Mouse (Mus musculus): ENCODE results near the gene Maml2. TPM values are rescaled to one million over a fixed set of nuclear protein-coding genes. Genes with fewer than 3 reads are reported as not detected.

Maml2 gene
- polyA plus RNA-seq, 1 experiment, result 12.3 TPM

DNA sequence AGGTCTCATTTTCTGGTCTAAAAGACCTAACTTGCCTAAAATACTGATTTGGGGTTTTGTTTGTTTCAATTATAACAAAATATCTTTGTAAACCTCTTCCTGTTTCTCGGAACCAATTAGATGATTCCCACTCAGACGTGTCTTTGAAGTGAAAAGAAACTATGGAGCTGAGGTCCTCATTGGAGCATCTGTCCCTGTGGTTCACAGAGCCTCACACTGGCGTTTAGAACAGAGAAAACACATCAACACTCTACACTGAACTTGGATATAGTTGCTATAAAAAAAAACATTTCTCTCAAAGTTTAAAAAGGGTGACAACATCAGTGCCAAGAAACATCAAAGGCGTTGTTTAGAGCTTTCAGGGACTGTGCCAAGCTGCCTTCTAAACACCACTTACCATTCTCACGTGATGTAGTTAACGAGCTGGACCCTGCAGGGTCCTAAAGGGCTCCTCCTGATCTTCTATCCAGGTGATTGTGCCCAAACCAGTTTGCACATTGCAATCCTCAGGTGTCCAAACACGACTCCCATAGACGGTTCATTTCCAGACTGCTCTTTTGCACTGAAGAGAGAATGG lies 309.9 kb downstream of the Maml2 start:
- Histone ChIP-seq H3K27ac (ENCODE audit: insufficient read depth, low read length) (no peak overlapping the region), H3K4me3 (replicated peaks; ENCODE audit: insufficient read depth, low read depth, low read length) (no peak overlapping the region), H3K27me3 (ENCODE audit: control insufficient read depth, insufficient read depth, low read length) (no peaks in the 10 kb centered on the region), H3K4me1 (ENCODE audit: control insufficient read depth, insufficient read depth, low read length) (peaks cover 4% of the 10 kb centered on the region; the same call in 1 of the 2 replicates)
- WGBS, result 69% methylated on average over 8 of the region's 8 CpGs
- DNase-seq, result no peak
- TF ChIP-seq CTCF (IDR thresholded peaks at IDR 0.05; ENCODE audit: borderline replicate concordance, insufficient read depth, low read depth, low read length), result no peak
- no peak for TF ChIP-seq POLR2A (IDR thresholded peaks at IDR 0.05; ENCODE audit: borderline replicate concordance, insufficient read depth, low read length)

DNA sequence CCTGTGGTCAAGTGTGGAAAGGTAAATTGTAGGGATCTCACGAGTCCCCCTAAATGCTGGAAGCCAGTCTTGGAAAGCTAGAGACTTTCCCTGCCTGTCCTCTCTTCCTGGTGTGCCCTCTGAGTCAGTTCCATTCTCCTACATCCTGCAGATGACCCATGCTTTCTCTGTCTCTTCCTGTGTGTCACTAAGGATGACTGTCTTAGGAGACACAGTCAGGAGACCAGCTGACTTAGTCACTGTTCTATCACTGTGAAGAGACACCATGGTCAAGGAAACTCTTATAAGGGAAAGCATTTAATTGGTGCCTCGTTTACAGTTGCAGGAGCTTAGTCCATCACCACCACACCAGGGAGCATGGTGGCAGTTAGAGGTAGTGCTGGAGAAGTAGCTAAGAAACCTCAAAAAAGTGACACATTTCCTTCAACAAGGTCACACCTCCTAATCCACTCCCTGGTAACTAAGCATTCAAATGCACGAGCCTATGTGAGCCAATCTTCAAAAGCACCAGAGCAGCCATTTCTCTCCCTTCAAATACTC lies 310.8 kb downstream of the Maml2 start:
- no peak for DNase-seq
- 73% methylated on average over 3 of the region's 3 CpGs for WGBS
- Histone ChIP-seq H3K4me3 (replicated peaks; ENCODE audit: insufficient read depth, low read depth, low read length) (no peak overlapping the region), H3K4me1 (ENCODE audit: control insufficient read depth, insufficient read depth, low read length) (peaks cover 6% of the 10 kb centered on the region; the same call in 1 of the 2 replicates), H3K27me3 (ENCODE audit: control insufficient read depth, insufficient read depth, low read length) (no peaks in the 10 kb centered on the region), H3K27ac (ENCODE audit: insufficient read depth, low read length) (no peak overlapping the region)
- TF ChIP-seq CTCF (IDR thresholded peaks at IDR 0.05; ENCODE audit: borderline replicate concordance, insufficient read depth, low read depth, low read length) (no peak), POLR2A (IDR thresholded peaks at IDR 0.05; ENCODE audit: borderline replicate concordance, insufficient read depth, low read length) (no peak)

DNA sequence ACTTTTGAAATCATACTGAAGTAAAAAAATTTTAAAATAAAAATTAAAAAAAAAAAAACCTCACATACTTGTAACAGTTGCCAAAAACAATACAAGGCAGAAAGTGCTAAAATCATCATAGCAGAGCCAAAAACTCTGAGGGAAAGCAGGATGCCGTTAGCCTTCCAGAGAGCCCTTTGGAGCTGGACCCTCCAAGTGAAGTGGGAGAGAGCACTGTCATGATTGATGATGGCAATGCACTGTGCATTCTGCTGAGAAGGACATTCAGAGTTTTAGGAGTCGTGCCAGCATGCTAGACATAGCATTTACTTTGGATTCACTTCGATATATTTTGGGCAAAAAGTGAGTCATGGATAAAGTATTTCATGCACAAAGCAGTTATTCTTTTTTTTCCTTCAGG lies 313.8 kb downstream of the Maml2 start:
- DNase-seq, result no peak
- Histone ChIP-seq H3K27me3 (ENCODE audit: control insufficient read depth, insufficient read depth, low read length) (no peaks in the 10 kb centered on the region), H3K27ac (ENCODE audit: insufficient read depth, low read length) (no peak overlapping the region), H3K4me1 (ENCODE audit: control insufficient read depth, insufficient read depth, low read length) (peaks cover 6% of the 10 kb centered on the region; the same call in 1 of the 2 replicates), H3K4me3 (replicated peaks; ENCODE audit: insufficient read depth, low read depth, low read length) (no peak overlapping the region)
- WGBS, result 56% methylated on average over 3 of the region's 3 CpGs
- TF ChIP-seq CTCF (IDR thresholded peaks at IDR 0.05; ENCODE audit: borderline replicate concordance, insufficient read depth, low read depth, low read length) (no peak), POLR2A (IDR thresholded peaks at IDR 0.05; ENCODE audit: borderline replicate concordance, insufficient read depth, low read length) (no peak)

DNA sequence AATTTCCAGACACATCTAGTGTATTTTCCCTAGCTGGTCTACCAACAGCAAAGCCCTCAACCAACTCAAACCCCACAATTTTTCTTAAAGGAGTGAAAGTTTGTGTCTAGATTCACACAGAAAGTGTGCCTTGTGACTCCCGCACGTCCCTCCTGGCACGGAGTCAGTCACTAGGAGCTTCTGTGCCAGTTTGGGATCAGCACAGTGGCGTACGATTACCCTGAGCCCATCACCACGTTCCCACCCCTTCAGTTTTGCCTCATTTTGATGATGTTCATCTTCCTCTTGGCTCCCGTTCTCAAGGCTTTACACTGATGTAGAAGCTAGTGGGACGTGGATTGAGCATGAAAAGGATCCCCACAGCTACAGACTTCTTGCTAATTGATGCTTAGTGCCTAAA lies 314.6 kb downstream of the Maml2 start:
- WGBS, result 49% methylated on average over 8 of the region's 8 CpGs
- Histone ChIP-seq H3K4me1 (ENCODE audit: control insufficient read depth, insufficient read depth, low read length) (peaks cover 6% of the 10 kb centered on the region; the same call in 1 of the 2 replicates), H3K4me3 (replicated peaks; ENCODE audit: insufficient read depth, low read depth, low read length) (no peak overlapping the region), H3K27me3 (ENCODE audit: control insufficient read depth, insufficient read depth, low read length) (no peaks in the 10 kb centered on the region), H3K27ac (ENCODE audit: insufficient read depth, low read length) (no peak overlapping the region)
- TF ChIP-seq CTCF (IDR thresholded peaks at IDR 0.05; ENCODE audit: borderline replicate concordance, insufficient read depth, low read depth, low read length), result no peak
- no peak for TF ChIP-seq POLR2A (IDR thresholded peaks at IDR 0.05; ENCODE audit: borderline replicate concordance, insufficient read depth, low read length)
- no peak for DNase-seq

DNA sequence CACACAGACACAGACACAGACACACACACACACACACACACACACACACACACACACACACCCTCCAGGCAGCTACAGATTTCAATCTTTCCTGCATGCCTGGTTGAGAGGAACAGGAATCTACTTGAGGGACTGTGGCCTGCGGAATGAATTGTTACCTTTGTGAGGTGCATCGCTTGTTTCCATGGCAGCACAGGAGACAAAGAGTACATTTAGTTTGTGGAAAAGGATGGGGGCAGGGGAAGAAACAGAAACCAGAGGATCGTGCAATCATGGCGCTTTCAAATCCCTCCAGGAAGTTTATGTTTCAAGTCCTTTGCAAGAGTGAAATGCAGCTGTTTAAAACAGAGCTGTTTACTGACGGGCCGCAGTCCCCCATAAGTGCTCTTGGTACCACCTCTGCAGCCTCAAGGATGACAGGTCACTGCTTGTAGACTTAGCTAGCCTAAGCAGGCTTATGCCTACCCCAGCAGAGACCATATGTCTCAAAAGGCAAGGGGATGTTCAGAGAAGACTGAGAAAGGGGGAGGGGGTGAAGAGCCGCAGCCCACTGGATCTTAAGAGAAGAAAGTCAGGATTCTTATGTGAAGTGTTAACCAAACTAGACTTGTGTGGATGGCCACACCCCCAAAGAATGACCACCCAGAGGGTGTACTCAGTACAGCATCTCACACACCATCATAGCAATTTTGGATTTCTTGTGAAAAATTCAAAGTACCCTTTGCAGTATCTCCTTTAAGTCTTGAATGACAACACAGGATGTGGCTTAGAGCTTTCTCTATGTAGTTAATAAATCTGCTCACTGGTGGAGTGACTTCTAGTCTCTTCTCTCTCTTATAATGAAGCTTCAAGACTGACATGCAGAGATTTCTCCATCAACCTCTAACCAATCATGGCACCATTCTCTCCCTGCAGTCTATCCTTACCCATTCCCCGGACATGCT lies 315.8 kb downstream of the Maml2 start:
- no peak overlapping the region for H3K27ac ChIP-seq (ENCODE audit: insufficient read depth, low read length)
- no peak for DNase-seq
- H3K27me3 ChIP-seq (ENCODE audit: control insufficient read depth, insufficient read depth, low read length), result no peaks in the 10 kb centered on the region
- TF ChIP-seq CTCF (IDR thresholded peaks at IDR 0.05; ENCODE audit: borderline replicate concordance, insufficient read depth, low read depth, low read length) (no peak), POLR2A (IDR thresholded peaks at IDR 0.05; ENCODE audit: borderline replicate concordance, insufficient read depth, low read length) (no peak)
- H3K4me3 ChIP-seq (replicated peaks; ENCODE audit: insufficient read depth, low read depth, low read length), result no peak overlapping the region
- WGBS, result 81% methylated on average over 8 of the region's 8 CpGs
- H3K4me1 ChIP-seq (ENCODE audit: control insufficient read depth, insufficient read depth, low read length), result peaks cover 6% of the 10 kb centered on the region; the same call in 1 of the 2 replicates

DNA sequence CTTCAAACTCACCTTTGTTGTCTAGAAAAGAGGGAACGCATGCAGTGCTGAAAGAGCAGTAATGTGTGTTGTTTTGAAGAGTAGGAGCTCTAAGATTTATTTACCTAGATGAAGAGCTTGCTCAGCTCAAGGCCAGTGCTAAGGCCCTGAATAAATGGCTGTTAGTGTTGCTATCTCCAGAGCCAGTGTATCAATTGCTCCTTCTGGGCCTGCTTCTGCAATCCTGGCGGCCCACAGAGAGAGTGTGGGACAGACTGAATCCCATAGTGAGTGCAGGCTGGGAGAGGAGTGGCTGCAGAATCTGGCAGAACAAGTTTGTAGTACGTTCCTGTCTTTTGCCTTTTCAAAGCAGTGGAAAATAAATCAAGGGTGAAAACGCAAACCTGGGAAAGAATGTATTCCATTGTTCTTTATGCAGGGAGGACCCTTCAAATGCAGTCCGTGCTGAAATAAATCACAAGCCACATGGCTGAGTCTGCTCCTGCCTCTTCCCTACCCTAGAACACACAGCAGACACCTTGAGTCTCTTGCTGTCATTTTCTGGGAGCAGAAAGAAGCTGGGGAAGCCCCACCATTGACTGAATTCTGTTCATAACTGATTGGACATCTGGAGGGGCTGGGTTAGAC lies 318.7 kb downstream of the Maml2 start:
- no peak overlapping the region for H3K4me3 ChIP-seq (replicated peaks; ENCODE audit: insufficient read depth, low read depth, low read length)

DNA sequence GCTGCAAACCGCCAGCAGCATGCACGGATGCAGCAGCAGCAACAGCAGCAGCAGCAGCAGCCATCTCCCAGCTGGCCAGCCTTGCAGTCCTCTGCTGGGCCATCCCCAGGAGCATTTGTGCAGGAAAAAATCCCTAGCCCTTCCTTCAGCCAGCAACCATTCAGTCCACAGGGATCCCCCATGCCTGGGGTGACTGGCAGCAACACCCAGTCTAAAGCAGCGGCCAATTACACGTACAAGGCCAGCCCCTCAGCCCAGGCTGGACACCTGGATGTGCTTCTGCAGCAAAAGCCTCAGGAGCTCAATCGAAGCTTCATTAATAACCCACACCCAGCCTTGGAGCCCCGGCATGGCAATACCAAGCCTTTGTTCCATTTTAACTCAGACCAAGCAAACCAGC lies 323.0 kb downstream of the Maml2 start:
- TF ChIP-seq CTCF (IDR thresholded peaks at IDR 0.05; ENCODE audit: borderline replicate concordance, insufficient read depth, low read depth, low read length), result no peak
- no peak for TF ChIP-seq POLR2A (IDR thresholded peaks at IDR 0.05; ENCODE audit: borderline replicate concordance, insufficient read depth, low read length)
- Histone ChIP-seq H3K27ac (ENCODE audit: insufficient read depth, low read length) (no peak overlapping the region), H3K27me3 (ENCODE audit: control insufficient read depth, insufficient read depth, low read length) (no peaks in the 10 kb centered on the region), H3K4me3 (replicated peaks; ENCODE audit: insufficient read depth, low read depth, low read length) (no peak overlapping the region), H3K4me1 (ENCODE audit: control insufficient read depth, insufficient read depth, low read length) (0 out of 2 replicates have a peak, but pooled peaks cover 2% of the 10 kb centered on the region)
- WGBS, result 73% methylated on average over 6 of the region's 6 CpGs
- no peak for DNase-seq

More for the DNA sequence above, 318.7 kb downstream of the Maml2 start:
- Histone ChIP-seq H3K27ac (ENCODE audit: insufficient read depth, low read length) (no peak overlapping the region), H3K4me1 (ENCODE audit: control insufficient read depth, insufficient read depth, low read length) (peaks cover 6% of the 10 kb centered on the region; the same call in 1 of the 2 replicates), H3K27me3 (ENCODE audit: control insufficient read depth, insufficient read depth, low read length) (no peaks in the 10 kb centered on the region)
- 73% methylated on average over 5 of the region's 5 CpGs for WGBS
- no peak for DNase-seq
- TF ChIP-seq CTCF (IDR thresholded peaks at IDR 0.05; ENCODE audit: borderline replicate concordance, insufficient read depth, low read depth, low read length), result no peak
- no peak for TF ChIP-seq POLR2A (IDR thresholded peaks at IDR 0.05; ENCODE audit: borderline replicate concordance, insufficient read depth, low read length)
